26 mouse cellular contexts compared by ENCODE assay signal in the genomic region with DNA sequence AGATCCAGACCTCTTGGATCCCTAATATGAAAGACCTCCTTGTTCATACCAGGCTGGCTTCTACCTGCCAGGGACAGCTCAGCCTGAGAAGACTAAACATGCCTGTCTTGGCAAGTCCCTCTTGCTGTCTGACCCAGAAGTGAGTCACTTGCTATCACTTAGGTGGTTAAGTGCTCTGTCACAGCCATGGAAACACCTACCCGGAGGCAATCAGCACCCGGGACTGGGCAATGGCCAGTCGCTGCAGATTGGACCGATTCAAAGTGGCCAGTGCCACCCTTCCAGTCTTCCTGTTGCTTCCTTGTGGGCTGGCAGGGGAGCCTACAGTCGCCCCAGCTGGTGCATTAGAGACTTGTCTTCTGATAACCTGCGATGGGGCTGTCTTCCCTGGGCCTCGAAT. TPM values are rescaled to one million over a fixed set of nuclear protein-coding genes. Genes with fewer than 3 reads are reported as not detected.
A peak's percentile ranks its signal among the peaks of the same experiment; 100 is the strongest.
DNase-seq lines count a peak whose midpoint lies in the region; ATAC-seq lines count a peak whose summit lies in the region.
"Had no signal": no experiment of that assay in that cellular context is flagged by ENCODE, and none has a peak within 500 bp of the region (broad histone marks: within the 10 kb centered on the region; RNA-seq: fewer than 3 reads in every experiment).

No protein-coding gene starts in this region.

- H3K27ac ChIP-seq in heart, embryonic 10.5 days = no peak overlapping the region
- peak overlapping the region; percentile 54 for H3K27ac ChIP-seq in midbrain, embryonic 11.5 days (ENCODE audit: low read depth, low read length)
- no peak overlapping the region for H3K27ac ChIP-seq in midbrain, embryonic 14.5 days (replicated peaks; ENCODE audit: low read depth, low read length)
- H3K27ac ChIP-seq in hindbrain, embryonic 15.5 days (replicated peaks) = peak overlapping the region; percentile 46
- H3K27ac ChIP-seq in neural tube, embryonic 14.5 days (ENCODE audit: low read depth, low read length) = 0 out of 2 replicates have a peak overlapping the region, but pooled peaks have one; percentile 34
- H3K27ac ChIP-seq: embryonic facial prominence, embryonic 13.5 days; forebrain, embryonic 15.5 days; heart, embryonic 13.5 days; limb, embryonic 12.5 days; neural tube, embryonic 12.5 days had no signal

- WGBS in heart, embryonic 10.5 days = 83% methylated on average over 7 of the region's 7 CpGs
- WGBS in midbrain, embryonic 11.5 days = 93% methylated on average over 7 of the region's 7 CpGs
- 83% methylated on average over 7 of the region's 7 CpGs for WGBS in midbrain, embryonic 14.5 days
- 81% methylated on average over 7 of the region's 7 CpGs for WGBS in hindbrain, embryonic 15.5 days
- 86% methylated on average over 7 of the region's 7 CpGs for WGBS in neural tube, embryonic 14.5 days

- no peak overlapping the region for H3K4me2 ChIP-seq in midbrain, embryonic 11.5 days
- no peak overlapping the region for H3K4me2 ChIP-seq in midbrain, embryonic 14.5 days (ENCODE audit: low read length)
- no peak overlapping the region for H3K4me2 ChIP-seq in hindbrain, embryonic 15.5 days
- H3K4me2 ChIP-seq in neural tube, embryonic 14.5 days (ENCODE audit: low read depth, low read length) = no peak overlapping the region
- H3K4me2 ChIP-seq: embryonic facial prominence, embryonic 13.5 days; forebrain, embryonic 15.5 days; heart, embryonic 13.5 days; limb, embryonic 12.5 days; liver, embryonic 11.5 days; neural tube, embryonic 12.5 days had no signal

- no peaks in the 10 kb centered on the region for H3K9me3 ChIP-seq in heart, embryonic 10.5 days
- no peaks in the 10 kb centered on the region for H3K9me3 ChIP-seq in midbrain, embryonic 11.5 days (ENCODE audit: control insufficient read depth, low read length)
- H3K9me3 ChIP-seq in midbrain, embryonic 14.5 days (ENCODE audit: control insufficient read depth, low read length) = no peaks in the 10 kb centered on the region
- no peaks in the 10 kb centered on the region for H3K9me3 ChIP-seq in hindbrain, embryonic 15.5 days
- no peaks in the 10 kb centered on the region for H3K9me3 ChIP-seq in neural tube, embryonic 14.5 days (ENCODE audit: control insufficient read depth, low read length)
- H3K9me3 ChIP-seq: embryonic facial prominence, embryonic 13.5 days; forebrain, embryonic 15.5 days; heart, embryonic 13.5 days; limb, embryonic 12.5 days; neural tube, embryonic 12.5 days had no signal

- peaks cover 13% of the 10 kb centered on the region for H3K4me1 ChIP-seq in heart, embryonic 10.5 days
- peaks cover 86% of the 10 kb centered on the region for H3K4me1 ChIP-seq in midbrain, embryonic 11.5 days (ENCODE audit: control insufficient read depth, insufficient read depth, low read length)
- H3K4me1 ChIP-seq in midbrain, embryonic 14.5 days (ENCODE audit: control insufficient read depth, insufficient read depth, low read length) = peaks cover 49% of the 10 kb centered on the region
- peaks cover 79% of the 10 kb centered on the region for H3K4me1 ChIP-seq in hindbrain, embryonic 15.5 days (replicated peaks)
- peaks cover 30% of the 10 kb centered on the region; the same call in 1 of the 2 replicates for H3K4me1 ChIP-seq in neural tube, embryonic 14.5 days (ENCODE audit: control insufficient read depth, insufficient read depth, low read length)

- H3K9ac ChIP-seq in midbrain, embryonic 11.5 days (ENCODE audit: low read length) = no peak overlapping the region; the same call in 1 of the 2 replicates
- H3K9ac ChIP-seq in midbrain, embryonic 14.5 days (replicated peaks; ENCODE audit: low read length) = no peak overlapping the region
- no peak overlapping the region for H3K9ac ChIP-seq in hindbrain, embryonic 15.5 days
- no peak overlapping the region for H3K9ac ChIP-seq in neural tube, embryonic 14.5 days (replicated peaks; ENCODE audit: low read depth, low read length)
- H3K9ac ChIP-seq: embryonic facial prominence, embryonic 13.5 days; forebrain, embryonic 15.5 days; heart, embryonic 13.5 days; limb, embryonic 12.5 days; liver, postnatal 0 days; neural tube, embryonic 12.5 days had no signal

- H3K27me3 ChIP-seq in heart, embryonic 10.5 days (ENCODE audit: insufficient read depth, poor library complexity, severe bottlenecking) = no peaks in the 10 kb centered on the region
- H3K27me3 ChIP-seq in midbrain, embryonic 11.5 days (ENCODE audit: control insufficient read depth, insufficient read depth, low read length) = no peaks in the 10 kb centered on the region
- no peaks in the 10 kb centered on the region for H3K27me3 ChIP-seq in midbrain, embryonic 14.5 days (ENCODE audit: control insufficient read depth, insufficient read depth, low read length)
- no peaks in the 10 kb centered on the region for H3K27me3 ChIP-seq in hindbrain, embryonic 15.5 days
- H3K27me3 ChIP-seq in neural tube, embryonic 14.5 days (ENCODE audit: control insufficient read depth, insufficient read depth, low read length) = no peaks in the 10 kb centered on the region
- H3K27me3 ChIP-seq: embryonic facial prominence, embryonic 13.5 days; forebrain, embryonic 15.5 days; heart, embryonic 13.5 days; limb, embryonic 12.5 days; neural tube, embryonic 12.5 days had no signal

- 0 out of 2 replicates have a peak, but pooled peaks cover 4% of the 10 kb centered on the region for H3K36me3 ChIP-seq in heart, embryonic 10.5 days
- peaks cover 16% of the 10 kb centered on the region for H3K36me3 ChIP-seq in midbrain, embryonic 11.5 days (ENCODE audit: control insufficient read depth, insufficient read depth, low read length)
- H3K36me3 ChIP-seq in midbrain, embryonic 14.5 days (ENCODE audit: control insufficient read depth, insufficient read depth, low read length) = peaks cover 28% of the 10 kb centered on the region
- H3K36me3 ChIP-seq in hindbrain, embryonic 15.5 days = peaks cover 23% of the 10 kb centered on the region
- H3K36me3 ChIP-seq in neural tube, embryonic 14.5 days (ENCODE audit: control insufficient read depth, insufficient read depth, low read length) = peaks cover 19% of the 10 kb centered on the region

- peak; percentile 70 for DNase-seq in heart, embryonic 10.5 days (ENCODE audit: low spot score)
- DNase-seq in heart, postnatal 10 days = no peak
- no peak for DNase-seq in midbrain, embryonic 11.5 days (ENCODE audit: low spot score, missing footprints)
- DNase-seq in midbrain, embryonic 14.5 days = no peak
- no peak for DNase-seq in kidney, adult 9 months
- DNase-seq: adrenal gland, adult 8-10 months; cerebellum, adult 18-20 months; gastrocnemius, postnatal 10 days; kidney, adult 8-10 months; kidney, postnatal 36 days; layer of hippocampus, postnatal 36 days; liver, postnatal 0 days; thymus, adult 18-20 months; thymus, postnatal 36 days had no signal

- ATAC-seq in midbrain, embryonic 11.5 days (ENCODE audit: low FRiP score) = no peak
- ATAC-seq in midbrain, embryonic 14.5 days (ENCODE audit: low FRiP score, low TSS enrichment) = no peak
- no peak for ATAC-seq in hindbrain, embryonic 15.5 days (ENCODE audit: low FRiP score, low read depth)
- no peak for ATAC-seq in neural tube, embryonic 14.5 days (ENCODE audit: low read depth)
- ATAC-seq: forebrain, embryonic 15.5 days; inflammation-experienced regulatory T-cells, adult 6 months; liver, postnatal 0 days; lung, postnatal 0 days had no signal

- H3K4me3 ChIP-seq in heart, embryonic 10.5 days = no peak overlapping the region
- no peak overlapping the region for H3K4me3 ChIP-seq in midbrain, embryonic 11.5 days (ENCODE audit: low read depth, low read length)
- no peak overlapping the region for H3K4me3 ChIP-seq in midbrain, embryonic 14.5 days (replicated peaks; ENCODE audit: low read depth, low read length)
- H3K4me3 ChIP-seq in hindbrain, embryonic 15.5 days = no peak overlapping the region
- H3K4me3 ChIP-seq in neural tube, embryonic 14.5 days (ENCODE audit: low read depth, low read length) = no peak overlapping the region
- H3K4me3 ChIP-seq: embryonic facial prominence, embryonic 13.5 days; erythroblast, embryonic 14.5 days; forebrain, embryonic 15.5 days; heart, embryonic 13.5 days; limb, embryonic 12.5 days; neural tube, embryonic 12.5 days had no signal

- intact Hi-C loops in heart, postnatal 10 days (cut with DNase I) = no loop called here

RNA-seq across cellular contexts. Expression of gene Dtx4, which starts 9.6 kb away (rescaled TPM):
- polyA plus RNA-seq in heart, embryonic 10.5 days (2016; fragmentation: Nextera tagmentation; extraction: Ambion mirVana) = 0.91 and 2.9 TPM in 2 replicates
- 10 to 100 TPM in 1 of 2 experiments, 1 to 10 TPM in 1; 9.6 to 10.7 TPM for total RNA-seq in heart, postnatal 10 days (2021)
- 62.0 and 64.3 TPM in 2 replicates for polyA plus RNA-seq in midbrain, embryonic 11.5 days (2014; fragmentation: Nextera tagmentation; extraction: Ambion mirVana)
- polyA plus RNA-seq in midbrain, embryonic 14.5 days (2014; fragmentation: Nextera tagmentation; extraction: Ambion mirVana) = 35.7 and 46.0 TPM in 2 replicates
- polyA plus RNA-seq in hindbrain, embryonic 15.5 days (2015; fragmentation: Nextera tagmentation; extraction: Ambion mirVana) = 40.0 and 42.2 TPM in 2 replicates
- 37.7 and 47.6 TPM in 2 replicates for polyA plus RNA-seq in neural tube, embryonic 14.5 days (2014; fragmentation: Nextera tagmentation; extraction: Ambion mirVana)

RNA-seq across cellular contexts. Expression of gene Mpeg1, which starts 31.1 kb away (rescaled TPM):
- polyA plus RNA-seq in heart, embryonic 10.5 days (2016; fragmentation: Nextera tagmentation; extraction: Ambion mirVana) = 0.05 TPM in 1 of 2 replicates, not detected in the other
- 1 to 10 TPM; 4.8 to 5.3 TPM for total RNA-seq in heart, postnatal 10 days (2021)
- polyA plus RNA-seq in midbrain, embryonic 11.5 days (2014; fragmentation: Nextera tagmentation; extraction: Ambion mirVana) = 0.90 and 1.1 TPM in 2 replicates
- 1.00 and 1.1 TPM in 2 replicates for polyA plus RNA-seq in midbrain, embryonic 14.5 days (2014; fragmentation: Nextera tagmentation; extraction: Ambion mirVana)
- polyA plus RNA-seq in hindbrain, embryonic 15.5 days (2015; fragmentation: Nextera tagmentation; extraction: Ambion mirVana) = 0.61 and 0.88 TPM in 2 replicates
- 1.3 and 1.5 TPM in 2 replicates for polyA plus RNA-seq in neural tube, embryonic 14.5 days (2014; fragmentation: Nextera tagmentation; extraction: Ambion mirVana)
- total RNA-seq: MEL had no signal

RNA-seq across cellular contexts. Expression of gene Fam111a, which starts 53.9 kb away (rescaled TPM):
- polyA plus RNA-seq in heart, embryonic 10.5 days (2016; fragmentation: Nextera tagmentation; extraction: Ambion mirVana) = 20.4 and 21.3 TPM in 2 replicates
- 10 to 100 TPM in 1 of 2 experiments, 1 to 10 TPM in 1; 9.8 to 12.1 TPM for total RNA-seq in heart, postnatal 10 days (2021)
- 27.4 and 31.1 TPM in 2 replicates for polyA plus RNA-seq in midbrain, embryonic 11.5 days (2014; fragmentation: Nextera tagmentation; extraction: Ambion mirVana)
- 4.5 and 8.3 TPM in 2 replicates for polyA plus RNA-seq in midbrain, embryonic 14.5 days (2014; fragmentation: Nextera tagmentation; extraction: Ambion mirVana)
- 6.6 and 7.9 TPM in 2 replicates for polyA plus RNA-seq in hindbrain, embryonic 15.5 days (2015; fragmentation: Nextera tagmentation; extraction: Ambion mirVana)
- polyA plus RNA-seq in neural tube, embryonic 14.5 days (2014; fragmentation: Nextera tagmentation; extraction: Ambion mirVana) = 5.1 and 7.3 TPM in 2 replicates

Comparison
In these comparisons a context has a peak if more than half of its experiments do, and no peak if none do; other contexts are left out.
1. H3K27ac ChIP-seq: peak in midbrain, embryonic 11.5 days (single experiment), hindbrain, embryonic 15.5 days (single experiment) and neural tube, embryonic 14.5 days (single experiment); none in heart, embryonic 10.5 days (single experiment) and midbrain, embryonic 14.5 days (single experiment).